Mouse (Mus musculus) duodenum, adult 2 months (tissue): ENCODE measurements around the gene Gm11232. TPM values are rescaled to one million over a fixed set of nuclear protein-coding genes. Genes with fewer than 3 reads are reported as not detected.

ENCODE experiments used
- polyA plus RNA-seq: library from polyadenylated mRNA; depleted of rRNA; stranded (reverse); fragments of >200 nt; gene quantifications from 2 replicates; pipeline ENCODE4 v1.2.3, GENCODE M21; 2012; ENCODE audit warnings: low replicate concordance; rRNA removed

Gene Gm11232
- polyA plus RNA-seq: not detected in 2 replicates

DNA sequence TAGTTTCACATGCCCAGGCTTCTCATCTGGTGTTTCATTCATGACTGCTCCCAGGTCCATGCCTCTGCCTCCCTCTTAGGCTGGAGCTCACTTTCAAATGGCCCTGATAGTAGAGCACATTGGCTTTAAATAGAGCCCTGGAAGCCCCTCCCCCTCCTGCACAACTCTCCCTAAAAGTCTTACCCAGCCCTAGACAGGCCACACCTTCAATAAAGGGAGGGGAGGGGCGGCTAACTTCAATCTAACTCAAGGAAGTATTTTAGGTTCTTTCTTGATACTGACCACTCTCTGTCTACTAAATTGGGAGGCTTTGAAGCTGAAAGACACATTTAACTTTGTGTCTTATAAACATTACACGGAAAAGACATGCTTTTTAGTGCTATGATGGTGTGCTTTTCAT lies at the start of gene Gm11232:
Gm11232 (minus strand) TSS at position 101 of the 400 bp plus-strand sequence.

